Mouse (Mus musculus) embryo, embryonic 10 days (tissue): ENCODE data around the gene 2900092C05Rik.

ENCODE experiments used
- DNase-seq: peaks from one replicate; pipeline ENCODE4 v3.0.0-alpha.2; 2015; ENCODE audit warnings: low spot score

Gene 2900092C05Rik

GRCm38 (mm10) chr7:12512217-12512616 lies at the start of gene 2900092C05Rik:
Gene 2900092C05Rik, plus strand, starts transcription at chr7:12512517.
- no peak for DNase-seq

- peak; percentile 95 for DNase-seq
Observed at GRCm38 (mm10) chr7:12478158-12479008, 33.9 kb upstream of the 2900092C05Rik start, which contains the start of gene Zfp606. Gene Zfp606, plus strand, starts transcription at chr7:12478293.

GRCm38 (mm10) chr7:12479009-12479346 lies 33.3 kb upstream of the 2900092C05Rik start:
- peak; percentile 18 for DNase-seq

- no peak for DNase-seq
Observed at GRCm38 (mm10) chr7:12479525-12479924, 32.8 kb upstream of the 2900092C05Rik start.

- no peak for DNase-seq
Observed at GRCm38 (mm10) chr7:12483771-12484170, 28.5 kb upstream of the 2900092C05Rik start.

GRCm38 (mm10) chr7:12485956-12486355 lies 26.4 kb upstream of the 2900092C05Rik start:
- no peak for DNase-seq

DNA sequence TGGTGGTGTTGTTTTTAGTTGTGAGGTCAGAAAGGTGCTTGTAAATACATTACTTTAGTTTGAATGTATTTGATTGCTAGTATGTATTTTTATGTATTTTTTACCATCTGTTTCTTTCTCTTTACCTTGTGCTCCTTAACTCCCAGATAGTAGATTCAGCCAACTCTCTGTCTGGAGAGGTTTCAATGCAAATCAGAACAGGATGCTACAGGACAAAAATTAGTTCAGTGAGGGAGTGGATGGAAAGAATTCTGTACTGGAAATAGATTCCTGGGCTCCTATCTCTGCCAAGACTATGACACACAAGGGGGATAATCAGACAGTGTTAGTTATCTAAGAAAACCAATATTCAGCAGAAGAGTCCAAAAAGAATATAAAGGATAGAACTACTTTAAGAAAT lies 25.6 kb upstream of the 2900092C05Rik start:
- no peak for DNase-seq

DNA sequence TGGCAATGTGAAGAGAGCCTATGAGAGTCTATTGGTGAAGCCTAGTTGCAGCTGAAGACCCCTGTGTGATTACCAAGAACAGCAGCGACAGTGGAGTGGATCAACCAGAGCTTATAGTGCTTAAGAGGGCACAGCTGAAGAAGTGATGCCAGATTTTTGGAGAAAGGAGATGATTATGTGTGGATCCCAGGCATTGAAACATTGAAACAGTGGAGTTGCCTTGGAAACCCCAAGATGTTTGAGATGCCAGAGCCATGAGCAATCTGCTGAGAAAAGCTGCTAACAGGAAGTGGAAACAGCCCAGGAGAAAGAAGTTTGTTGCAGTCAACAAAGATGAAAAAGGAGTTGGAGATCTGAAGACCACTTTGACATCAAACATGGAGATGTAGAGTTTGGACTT lies 1.4 kb upstream of the 2900092C05Rik start:
- DNase-seq = no peak
